In genomic region chr3:33143592-33143991, GRCm38 (mm10) we compare ENCODE assay signal across 10 mouse cellular contexts. TPM values are rescaled to one million over a fixed set of nuclear protein-coding genes. Genes with fewer than 3 reads are reported as not detected.
DNase-seq lines count a peak whose midpoint lies in the region; ATAC-seq lines count a peak whose summit lies in the region.
"Had no signal": no experiment of that assay in that cellular context is flagged by ENCODE, and none has a peak within 500 bp of the region (broad histone marks: within the 10 kb centered on the region; RNA-seq: fewer than 3 reads in every experiment).

No protein-coding gene starts in this region.

- no peak overlapping the region for H3K9ac ChIP-seq in lung, embryonic 15.5 days
- no peak overlapping the region for H3K9ac ChIP-seq in limb, embryonic 13.5 days
- H3K9ac ChIP-seq in stomach, embryonic 15.5 days: no peak overlapping the region

- peak overlapping the region; percentile 75 for H3K4me2 ChIP-seq in lung, embryonic 15.5 days
- peak overlapping the region; percentile 82 for H3K4me2 ChIP-seq in limb, embryonic 13.5 days (replicated peaks)
- peak overlapping the region; percentile 89 for H3K4me2 ChIP-seq in stomach, embryonic 15.5 days

- H3K9me3 ChIP-seq in lung, embryonic 15.5 days: no peaks in the 10 kb centered on the region
- no peaks in the 10 kb centered on the region for H3K9me3 ChIP-seq in hindbrain, embryonic 10.5 days
- no peaks in the 10 kb centered on the region for H3K9me3 ChIP-seq in limb, embryonic 13.5 days
- H3K9me3 ChIP-seq in stomach, embryonic 15.5 days: no peaks in the 10 kb centered on the region

- WGBS in lung, embryonic 15.5 days: 67% methylated on average over 7 of the region's 7 CpGs
- 77% methylated on average over 7 of the region's 7 CpGs for WGBS in hindbrain, embryonic 10.5 days
- 78% methylated on average over 7 of the region's 7 CpGs for WGBS in limb, embryonic 13.5 days
- WGBS in stomach, embryonic 15.5 days: 61% methylated on average over 7 of the region's 7 CpGs

- no peak overlapping the region for H3K27ac ChIP-seq in lung, embryonic 15.5 days
- no peak overlapping the region for H3K27ac ChIP-seq in hindbrain, embryonic 10.5 days
- H3K27ac ChIP-seq in limb, embryonic 13.5 days: no peak overlapping the region
- H3K27ac ChIP-seq in stomach, embryonic 15.5 days: no peak overlapping the region

- no peaks in the 10 kb centered on the region for H3K36me3 ChIP-seq in lung, embryonic 15.5 days
- H3K36me3 ChIP-seq in hindbrain, embryonic 10.5 days: no peaks in the 10 kb centered on the region
- H3K36me3 ChIP-seq in limb, embryonic 13.5 days: no peaks in the 10 kb centered on the region
- H3K36me3 ChIP-seq in stomach, embryonic 15.5 days: no peaks in the 10 kb centered on the region
- H3K36me3 ChIP-seq: G1E had no signal

- H3K27me3 ChIP-seq in lung, embryonic 15.5 days: peaks cover 27% of the 10 kb centered on the region
- peaks cover 32% of the 10 kb centered on the region; the same call in 1 of the 2 replicates for H3K27me3 ChIP-seq in hindbrain, embryonic 10.5 days (ENCODE audit: insufficient read depth, poor library complexity, severe bottlenecking)
- H3K27me3 ChIP-seq in limb, embryonic 13.5 days: peaks cover 48% of the 10 kb centered on the region
- H3K27me3 ChIP-seq in stomach, embryonic 15.5 days (replicated peaks): peaks cover 10% of the 10 kb centered on the region

- DNase-seq in lung, adult 18-20 months: no peak
- no peak for DNase-seq in hindbrain, embryonic 10.5 days (ENCODE audit: low spot score)
- DNase-seq in thymus, postnatal 25 days: no peak
- no peak for DNase-seq in natural killer cell, adult 2 months (ENCODE audit: low spot score in 2 of 2)
- DNase-seq: lung, postnatal 36 days had no signal

- 0 out of 2 replicates have a peak, but pooled peaks have one; percentile 15 for ATAC-seq in lung, embryonic 15.5 days (ENCODE audit: borderline replicate concordance, extremely low read depth, low FRiP score, low TSS enrichment)
- ATAC-seq in limb, embryonic 13.5 days (ENCODE audit: low FRiP score, low read depth): no peak
- ATAC-seq in stomach, embryonic 15.5 days (ENCODE audit: insufficient read depth, low FRiP score, low read depth): peak; percentile 48
- no peak for ATAC-seq in granulocyte monocyte progenitor cell, adult 5-6 weeks (replicated peaks; ENCODE audit: poor library complexity, severe bottlenecking)

- H3K4me3 ChIP-seq in lung, embryonic 15.5 days: peak overlapping the region; percentile 53; the same call in 1 of the 2 replicates
- peak overlapping the region; percentile 72 for H3K4me3 ChIP-seq in hindbrain, embryonic 10.5 days
- peak overlapping the region; percentile 60; the same call in 1 of the 2 replicates for H3K4me3 ChIP-seq in limb, embryonic 13.5 days
- peak overlapping the region; percentile 59; the same call in 1 of the 2 replicates for H3K4me3 ChIP-seq in stomach, embryonic 15.5 days (replicated peaks)

- H3K4me1 ChIP-seq in lung, embryonic 15.5 days: peaks cover 9% of the 10 kb centered on the region
- H3K4me1 ChIP-seq in hindbrain, embryonic 10.5 days (replicated peaks): peaks cover 12% of the 10 kb centered on the region
- peaks cover 10% of the 10 kb centered on the region for H3K4me1 ChIP-seq in limb, embryonic 13.5 days
- peaks cover 9% of the 10 kb centered on the region; the same call in 1 of the 2 replicates for H3K4me1 ChIP-seq in stomach, embryonic 15.5 days

RNA-seq across cellular contexts. Expression of gene Pex5l, which starts 0.5 kb away (rescaled TPM):
- 0.19 and 0.36 TPM in 2 replicates for polyA plus RNA-seq in lung, embryonic 15.5 days (2015; fragmentation: Nextera tagmentation; extraction: Ambion mirVana)
- 2.0 and 2.2 TPM in 2 replicates for polyA plus RNA-seq in hindbrain, embryonic 10.5 days (2016; fragmentation: Nextera tagmentation; extraction: Ambion mirVana)
- 0.24 and 0.39 TPM in 2 replicates for polyA plus RNA-seq in limb, embryonic 13.5 days (2015; fragmentation: Nextera tagmentation; extraction: Ambion mirVana)
- polyA plus RNA-seq in stomach, embryonic 15.5 days (2015; fragmentation: Nextera tagmentation; extraction: Ambion mirVana): 0.57 and 0.63 TPM in 2 replicates
- total RNA-seq in granulocyte monocyte progenitor cell, adult 5-6 weeks (2014; fragmentation: Nextera tagmentation): 0.15 TPM in 1 of 2 replicates, not detected in the other
- not detected in 2 replicates for total RNA-seq in granulocyte monocyte progenitor cell, adult 5-6 weeks (2017)
- polyA plus RNA-seq: G1E had no signal

Comparison
In these comparisons a context has a peak if more than half of its experiments do, and no peak if none do; other contexts are left out.
1. ATAC-seq: peak in lung, embryonic 15.5 days (single experiment) and stomach, embryonic 15.5 days (single experiment); none in limb, embryonic 13.5 days (single experiment) and granulocyte monocyte progenitor cell, adult 5-6 weeks (single experiment).
2. Peak in every context shown above with its lines, with median percentiles within 50 percentile points of each other: H3K4me2 ChIP-seq and H3K4me3 ChIP-seq.